Mouse (Mus musculus): ENCODE measurements at regions not wholly inside any gene's neighbourhood (a gene's known extent, or its start where the extent isn't known, plus 50 kb on each side); places are given as distances from the start of the nearest gene placed in this dataset.
A peak's percentile ranks its signal among the peaks of the same experiment; 100 is the strongest.

- no peak for DNase-seq
- no peak overlapping the region for H3K27ac ChIP-seq (ENCODE audit: insufficient read depth, low read length)
- no peaks in the 10 kb centered on the region for H3K4me1 ChIP-seq (ENCODE audit: control insufficient read depth, insufficient read depth, low read length)
- 33% methylated on average over 3 of the region's 3 CpGs for WGBS
- no peak for TF ChIP-seq POLR2A (IDR thresholded peaks at IDR 0.05; ENCODE audit: borderline replicate concordance, insufficient read depth, low read length)
- TF ChIP-seq CTCF (IDR thresholded peaks at IDR 0.05; ENCODE audit: borderline replicate concordance, insufficient read depth, low read depth, low read length): no peak
- no peak overlapping the region for H3K4me3 ChIP-seq (replicated peaks; ENCODE audit: insufficient read depth, low read depth, low read length)
- no peaks in the 10 kb centered on the region for H3K27me3 ChIP-seq (ENCODE audit: control insufficient read depth, insufficient read depth, low read length)
Observed at GRCm38 (mm10) chr6:59489001-59489575, 63.0 kb upstream of the Gprin3 start.

- 89% methylated on average over 1 of the region's 1 CpGs for WGBS
- TF ChIP-seq POLR2A (IDR thresholded peaks at IDR 0.05; ENCODE audit: borderline replicate concordance, insufficient read depth, low read length): no peak
- TF ChIP-seq CTCF (IDR thresholded peaks at IDR 0.05; ENCODE audit: borderline replicate concordance, insufficient read depth, low read depth, low read length): no peak
- no peak for DNase-seq
- Histone ChIP-seq H3K27me3 (ENCODE audit: control insufficient read depth, insufficient read depth, low read length) (no peaks in the 10 kb centered on the region), H3K4me3 (replicated peaks; ENCODE audit: insufficient read depth, low read depth, low read length) (no peak overlapping the region), H3K27ac (ENCODE audit: insufficient read depth, low read length) (no peak overlapping the region), H3K4me1 (ENCODE audit: control insufficient read depth, insufficient read depth, low read length) (no peaks in the 10 kb centered on the region)
Observed at GRCm38 (mm10) chr6:59488386-59488785, 62.3 kb upstream of the Gprin3 start.

- no peak overlapping the region for H3K27ac ChIP-seq (ENCODE audit: insufficient read depth, low read length)
- WGBS: 91% methylated on average over 3 of the region's 3 CpGs
- H3K27me3 ChIP-seq (ENCODE audit: control insufficient read depth, insufficient read depth, low read length): no peaks in the 10 kb centered on the region
- H3K4me1 ChIP-seq (ENCODE audit: control insufficient read depth, insufficient read depth, low read length): no peaks in the 10 kb centered on the region
- TF ChIP-seq POLR2A (IDR thresholded peaks at IDR 0.05; ENCODE audit: borderline replicate concordance, insufficient read depth, low read length): no peak
- TF ChIP-seq CTCF (IDR thresholded peaks at IDR 0.05; ENCODE audit: borderline replicate concordance, insufficient read depth, low read depth, low read length): no peak
- H3K4me3 ChIP-seq (replicated peaks; ENCODE audit: insufficient read depth, low read depth, low read length): no peak overlapping the region
- DNase-seq: no peak
Observed at GRCm38 (mm10) chr6:59484004-59484403, 57.9 kb upstream of the Gprin3 start.

- Histone ChIP-seq H3K4me3 (replicated peaks; ENCODE audit: insufficient read depth, low read depth, low read length) (no peak overlapping the region), H3K27me3 (ENCODE audit: control insufficient read depth, insufficient read depth, low read length) (no peaks in the 10 kb centered on the region), H3K27ac (ENCODE audit: insufficient read depth, low read length) (no peak overlapping the region), H3K4me1 (ENCODE audit: control insufficient read depth, insufficient read depth, low read length) (no peaks in the 10 kb centered on the region)
- TF ChIP-seq CTCF (IDR thresholded peaks at IDR 0.05; ENCODE audit: borderline replicate concordance, insufficient read depth, low read depth, low read length): peak; percentile 60
- TF ChIP-seq POLR2A (IDR thresholded peaks at IDR 0.05; ENCODE audit: borderline replicate concordance, insufficient read depth, low read length): no peak
- WGBS: 9% methylated on average over 3 of the region's 3 CpGs
- DNase-seq: peak; percentile 68 to 70
Observed at GRCm38 (mm10) chr6:59483587-59483986, 57.5 kb upstream of the Gprin3 start.
